Mouse (Mus musculus): ENCODE data around the gene C2cd2l.
"Not testable (repeated sequence)": the region's sequence is repeated elsewhere in the genome, so short reads cannot be mapped to it uniquely, and the experiment has no call there.

Gene C2cd2l

DNA sequence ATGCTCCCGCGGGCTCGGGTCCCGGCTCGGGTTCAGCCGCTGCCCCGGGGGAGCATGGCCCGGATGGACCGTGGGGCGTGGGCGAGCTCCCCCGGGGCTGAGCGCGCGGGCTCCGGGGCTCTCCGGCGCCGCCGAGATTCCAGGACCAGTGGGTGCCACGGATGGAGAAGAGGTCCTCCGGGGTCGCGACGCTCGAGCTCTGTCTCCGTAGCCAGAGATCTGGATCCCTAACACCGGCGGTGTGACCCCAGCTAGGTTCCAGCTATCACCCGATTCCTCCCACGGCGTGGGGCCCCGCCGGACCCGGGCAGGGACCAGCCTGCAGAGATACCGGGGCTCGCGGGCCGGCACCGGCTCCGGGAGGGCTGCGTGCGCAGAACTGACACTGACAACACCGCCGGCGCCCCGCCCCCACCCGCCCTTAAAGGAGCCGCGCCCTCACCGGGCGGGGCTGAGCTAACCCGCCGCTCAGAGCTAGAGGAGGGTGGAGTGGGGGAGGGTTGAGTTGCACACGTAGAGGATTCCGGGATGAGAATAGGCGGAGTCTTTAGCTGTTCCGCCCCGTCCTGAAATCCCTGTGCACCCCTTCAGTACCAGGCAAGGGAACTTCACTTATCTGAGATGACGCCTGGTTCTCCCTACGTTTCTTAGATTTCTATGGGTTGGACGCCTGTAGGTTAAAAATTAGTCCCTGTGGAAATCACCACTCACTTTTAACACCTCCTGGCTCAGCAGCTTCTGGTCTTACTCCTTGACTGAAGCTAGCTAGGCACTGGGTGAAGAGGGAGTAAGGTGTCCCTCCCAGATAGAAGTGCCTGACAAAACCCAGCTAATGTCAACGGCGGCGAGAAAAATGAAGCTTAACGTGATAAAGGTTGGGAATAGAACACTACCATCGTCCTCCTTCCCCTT is at the start of gene C2cd2l:
Gene C2cd2l (minus strand): TSS at position 399 of the 912 bp plus-strand sequence.
- peak; percentile 54 to 64 for DNase-seq (ENCODE audit: low read depth in 2 of 2, low spot score in 2 of 2)

GRCm38 (mm10) chr9:44364480-44364879 is 44.4 kb upstream of the C2cd2l start:
- DNase-seq (ENCODE audit: low read depth in 2 of 2, low spot score in 2 of 2) = peak; percentile 17 to 47

GRCm38 (mm10) chr9:44361931-44362330 is 41.8 kb upstream of the C2cd2l start:
- DNase-seq (ENCODE audit: low read depth in 2 of 2, low spot score in 2 of 2) = not testable (repeated sequence)

DNA sequence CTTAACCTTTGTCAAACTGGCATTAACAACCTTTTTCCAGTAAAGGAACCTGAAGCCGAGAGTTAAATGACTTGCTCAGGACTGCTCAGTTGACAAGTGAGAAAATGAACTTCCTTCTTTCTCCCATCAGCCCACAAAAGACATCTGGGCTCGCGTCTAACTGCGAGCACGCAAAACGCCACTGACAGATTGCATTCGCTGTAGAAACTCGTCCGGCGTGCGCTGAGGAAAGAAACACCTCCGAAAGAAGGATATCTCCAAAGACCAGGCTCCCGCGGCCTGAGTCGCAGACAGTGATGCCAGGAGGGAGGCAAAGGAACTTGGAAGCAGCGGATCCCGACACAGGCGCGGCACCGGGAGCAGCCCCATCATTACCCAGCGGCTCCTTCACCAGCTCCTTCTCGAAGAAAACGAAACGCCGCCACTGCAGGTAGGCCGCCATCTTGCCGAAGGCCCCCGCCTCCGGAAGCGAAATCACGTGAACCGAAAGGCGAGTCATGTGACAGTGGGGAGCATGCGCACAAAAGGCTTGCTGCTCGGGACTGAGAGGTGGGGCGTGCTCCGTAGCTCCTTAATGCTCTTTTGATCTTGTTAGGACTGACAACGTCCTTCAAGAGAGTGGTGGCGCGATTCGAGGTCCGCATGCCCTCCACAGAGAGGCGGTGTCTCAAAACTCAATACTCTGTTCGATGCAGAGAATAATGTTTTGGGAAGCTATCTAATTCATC is 41.3 kb upstream of the C2cd2l start, which contains the start of gene Vps11:
Gene Vps11 (minus strand): TSS at position 481 of the 728 bp plus-strand sequence.
- DNase-seq (ENCODE audit: low read depth in 2 of 2, low spot score in 2 of 2) = peak; percentile 92 to 95

DNA sequence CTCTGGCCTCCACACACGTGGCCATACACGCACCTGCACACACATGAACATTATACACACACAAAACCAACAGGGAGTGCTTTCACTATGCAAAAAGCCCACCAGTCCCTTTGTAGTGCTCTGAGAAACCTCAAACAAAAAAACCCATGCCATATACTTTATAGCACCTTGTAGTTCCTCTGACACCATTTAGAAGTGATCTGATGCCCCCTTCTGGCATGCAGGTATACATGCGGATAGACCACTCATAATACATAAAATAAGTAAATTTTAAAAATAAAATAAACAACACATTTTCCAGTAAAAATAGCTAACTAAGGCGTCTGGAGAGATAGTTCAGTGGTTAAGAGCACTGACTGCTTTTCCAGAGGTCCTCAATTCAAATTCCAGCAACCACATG is 37.1 kb upstream of the C2cd2l start:
- DNase-seq (ENCODE audit: low read depth in 2 of 2, low spot score in 2 of 2) = peak in 1 of 2 experiments; percentile 43

DNA sequence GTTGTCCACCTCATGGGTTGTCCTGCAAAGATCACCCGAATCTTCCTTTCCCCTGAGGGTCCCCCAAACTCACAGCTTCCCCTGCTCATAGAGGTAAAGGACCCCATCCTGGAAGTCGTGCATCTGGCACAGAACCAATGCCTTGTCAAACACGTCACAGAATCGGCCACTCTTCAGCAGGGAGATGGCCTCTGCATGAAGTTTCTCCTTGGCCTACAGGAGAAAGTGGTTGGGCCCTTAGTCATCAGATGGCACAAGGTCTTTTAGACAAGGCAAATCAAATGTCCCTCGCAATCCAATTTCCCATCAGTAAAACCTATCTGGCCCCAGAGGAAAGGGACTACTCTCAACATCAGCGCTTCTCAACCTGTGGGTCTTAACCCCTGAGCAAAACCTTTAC is 33.1 kb upstream of the C2cd2l start:
- no peak for DNase-seq (ENCODE audit: low read depth in 2 of 2, low spot score in 2 of 2)

DNA sequence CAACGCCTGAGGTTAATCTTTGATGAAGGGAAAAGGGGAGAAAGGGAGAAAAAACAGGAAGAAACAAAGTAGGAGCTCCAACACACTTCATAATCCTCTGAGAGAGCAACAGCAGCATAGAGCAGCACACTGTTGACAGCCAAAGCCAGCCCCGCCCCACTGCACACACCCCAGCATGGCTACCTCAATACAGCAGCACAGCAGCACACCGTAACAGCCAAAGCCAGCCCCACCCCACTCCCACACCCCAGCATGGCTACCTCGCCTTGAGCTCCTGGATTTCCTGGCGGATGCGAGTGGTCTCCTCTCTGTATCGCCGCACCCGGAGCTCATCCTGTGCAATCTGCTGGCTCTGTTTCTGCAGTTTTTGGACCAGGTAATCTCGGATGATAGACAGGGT is 32.3 kb upstream of the C2cd2l start:
- DNase-seq (ENCODE audit: low read depth in 2 of 2, low spot score in 2 of 2) = no peak

- DNase-seq (ENCODE audit: low read depth in 2 of 2, low spot score in 2 of 2) = no peak
Measured at GRCm38 (mm10) chr9:44351396-44351795, 31.3 kb upstream of the C2cd2l start.

GRCm38 (mm10) chr9:44348546-44348945 is 28.5 kb upstream of the C2cd2l start:
- DNase-seq (ENCODE audit: low read depth in 2 of 2, low spot score in 2 of 2) = no peak

DNA sequence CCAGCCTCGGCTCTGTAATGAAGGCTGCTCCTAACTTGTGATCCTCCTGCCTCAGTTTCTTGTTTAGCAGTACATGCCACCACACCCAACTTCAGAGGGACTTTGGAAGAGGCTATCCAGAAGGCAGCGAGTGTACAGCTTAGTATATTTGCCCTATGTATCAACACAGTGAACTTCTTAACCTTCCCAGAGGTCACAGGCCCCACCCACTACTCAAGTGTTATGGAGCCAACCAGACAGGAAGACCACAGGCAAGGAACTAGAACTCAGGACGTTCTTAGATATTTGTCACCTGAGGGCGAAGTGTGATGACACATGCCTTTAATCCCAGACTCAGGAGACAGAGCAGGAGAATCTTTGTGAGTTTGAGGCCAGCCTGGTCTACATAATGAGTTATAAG is 27.5 kb upstream of the C2cd2l start:
- no peak for DNase-seq (ENCODE audit: low read depth in 2 of 2, low spot score in 2 of 2)

GRCm38 (mm10) chr9:44347166-44347565 is 27.1 kb upstream of the C2cd2l start:
- DNase-seq (ENCODE audit: low read depth in 2 of 2, low spot score in 2 of 2) = no peak

GRCm38 (mm10) chr9:44345570-44346433 is 25.7 kb upstream of the C2cd2l start:
- no peak for DNase-seq (ENCODE audit: low read depth in 2 of 2, low spot score in 2 of 2)

DNA sequence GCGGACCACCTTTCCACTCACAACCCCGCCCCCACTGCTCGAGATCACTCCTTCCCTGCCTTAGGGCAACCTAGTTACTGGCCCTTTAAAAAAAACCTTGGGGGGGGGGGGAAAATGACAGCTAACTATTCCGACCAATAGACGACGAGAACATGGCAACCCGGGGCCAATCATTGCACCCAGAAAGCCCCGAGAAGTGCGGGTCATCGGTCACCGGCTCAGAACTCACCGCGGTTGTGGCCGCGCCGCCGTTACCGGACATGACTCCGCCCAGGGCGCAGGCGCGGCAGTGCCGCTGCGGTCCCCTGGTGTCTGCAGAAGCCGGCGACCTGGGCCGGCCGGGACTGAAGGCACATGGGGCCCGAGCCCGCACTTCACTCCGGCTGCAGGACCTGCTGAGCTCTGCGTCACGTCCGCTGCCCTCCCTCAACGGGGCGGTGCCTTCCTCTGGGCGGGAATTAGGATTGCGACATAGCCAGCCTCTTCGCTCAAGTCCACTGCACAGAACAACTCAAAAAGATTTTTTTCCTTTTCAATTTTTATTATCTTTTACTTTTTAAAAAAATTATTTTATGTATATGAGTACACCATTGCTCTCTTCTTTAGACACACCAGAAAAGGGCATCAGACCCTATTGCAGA is 23.8 kb upstream of the C2cd2l start, which contains the start of gene Hmbs:
Gene Hmbs (minus strand): TSS at position 448 of the 641 bp plus-strand sequence.
- DNase-seq (ENCODE audit: low read depth in 2 of 2, low spot score in 2 of 2) = peak; percentile 68 to 84

DNA sequence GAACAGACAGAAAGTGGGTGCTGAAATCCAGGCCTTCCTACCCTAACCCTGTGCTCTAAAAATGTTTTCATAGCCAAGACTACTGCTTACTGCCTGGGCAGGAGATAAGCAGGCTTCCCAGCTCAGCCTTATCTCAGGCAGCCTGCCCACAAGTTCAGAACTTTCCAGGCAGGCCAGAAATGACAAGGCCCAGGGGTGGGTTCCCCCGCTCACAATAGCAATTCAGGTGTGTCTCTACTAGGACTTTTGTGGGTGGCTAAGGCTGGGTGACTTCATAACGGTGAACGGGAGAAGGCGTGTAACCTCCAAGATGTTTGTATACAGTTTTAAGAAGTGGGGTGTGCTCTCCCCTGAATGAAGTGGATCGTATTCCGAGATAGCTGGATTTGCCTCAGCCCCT is 23.2 kb upstream of the C2cd2l start:
- no peak for DNase-seq (ENCODE audit: low read depth in 2 of 2, low spot score in 2 of 2)

GRCm38 (mm10) chr9:44342605-44343004 is 22.5 kb upstream of the C2cd2l start:
- DNase-seq (ENCODE audit: low read depth in 2 of 2, low spot score in 2 of 2) = no peak

DNA sequence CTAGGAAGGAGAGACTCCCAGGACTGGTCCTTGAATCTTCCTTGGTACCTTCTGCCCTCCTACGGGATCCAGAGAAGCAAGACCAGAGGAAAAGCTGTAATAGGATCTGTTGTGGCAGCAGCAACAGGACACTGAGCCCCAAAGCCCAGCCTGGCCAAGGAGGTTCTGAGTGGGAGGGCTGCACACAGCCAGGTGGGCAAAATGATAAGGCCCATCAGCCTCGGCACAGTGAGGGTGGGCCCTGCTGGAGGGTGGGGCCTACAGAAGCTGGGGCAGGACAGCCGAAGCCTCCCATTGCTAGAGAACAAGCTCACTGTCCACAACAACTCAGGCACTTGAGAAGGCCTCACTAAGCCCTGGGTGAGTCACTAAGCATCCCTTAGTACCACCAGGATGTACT is 22.1 kb upstream of the C2cd2l start:
- no peak for DNase-seq (ENCODE audit: low read depth in 2 of 2, low spot score in 2 of 2)

- DNase-seq (ENCODE audit: low read depth in 2 of 2, low spot score in 2 of 2) = no peak
Measured at GRCm38 (mm10) chr9:44341487-44341886, 21.4 kb upstream of the C2cd2l start.

- no peak for DNase-seq (ENCODE audit: low read depth in 2 of 2, low spot score in 2 of 2)
Measured at GRCm38 (mm10) chr9:44338574-44338973, 18.5 kb upstream of the C2cd2l start.

GRCm38 (mm10) chr9:44337436-44338169 is 17.5 kb upstream of the C2cd2l start:
- no peak for DNase-seq (ENCODE audit: low read depth in 2 of 2, low spot score in 2 of 2)

DNA sequence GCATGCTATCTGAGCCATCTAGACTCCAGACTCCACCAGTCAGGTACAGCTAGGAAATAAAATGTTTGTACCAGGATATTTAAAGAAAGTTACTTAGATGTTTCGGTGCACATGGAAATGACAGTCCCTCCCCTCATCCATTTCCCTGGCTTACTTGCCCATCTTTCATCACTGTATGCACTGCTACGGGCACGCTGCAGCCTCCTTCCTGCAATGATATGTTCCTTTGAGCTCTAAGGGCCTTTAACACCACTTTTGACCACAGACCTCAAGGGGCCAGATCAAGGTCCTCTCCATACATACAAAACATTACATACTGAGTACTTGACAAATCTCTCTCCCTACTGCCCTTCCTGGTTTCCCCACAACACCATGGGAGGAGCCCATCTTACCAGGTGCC is 16.9 kb upstream of the C2cd2l start:
- no peak for DNase-seq (ENCODE audit: low read depth in 2 of 2, low spot score in 2 of 2)
